Mouse (Mus musculus) thymus, postnatal 36 days (tissue): ENCODE results near the gene Rreb1.

Experiments
- DNase-seq, 2 experiments: peaks; one replicate each; pipeline ENCODE4 v3.0.0; 2022; ENCODE audit warnings: mixed read lengths in 2 of 2

Rreb1 gene

GRCm38 (mm10) chr13:37855221-37855757 is 77.1 kb downstream of the Rreb1 start:
- DNase-seq, result no peak

- DNase-seq, result no peak
These were observed 77.6 kb downstream of the Rreb1 start for GRCm38 (mm10) chr13:37855765-37856164.

DNA sequence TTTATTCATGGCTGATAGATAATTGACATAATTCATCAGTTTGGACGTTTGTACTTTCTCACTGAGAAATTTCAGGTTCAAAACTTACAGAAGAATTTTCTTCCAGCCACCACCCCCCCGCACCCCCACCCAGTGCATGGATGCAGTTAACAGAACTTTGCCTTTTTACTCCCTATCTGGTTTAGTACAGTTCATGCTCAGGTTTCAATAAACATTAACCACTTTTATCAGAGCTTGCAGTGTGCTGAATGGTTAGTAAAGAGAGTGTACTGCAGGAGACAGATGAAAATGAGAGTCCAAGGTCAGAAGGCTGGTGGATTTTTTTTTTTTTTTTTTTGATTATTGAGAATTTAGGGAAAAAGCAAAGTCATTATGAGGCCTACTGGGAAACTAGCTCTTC is 78.3 kb downstream of the Rreb1 start:
- no peak for DNase-seq

DNA sequence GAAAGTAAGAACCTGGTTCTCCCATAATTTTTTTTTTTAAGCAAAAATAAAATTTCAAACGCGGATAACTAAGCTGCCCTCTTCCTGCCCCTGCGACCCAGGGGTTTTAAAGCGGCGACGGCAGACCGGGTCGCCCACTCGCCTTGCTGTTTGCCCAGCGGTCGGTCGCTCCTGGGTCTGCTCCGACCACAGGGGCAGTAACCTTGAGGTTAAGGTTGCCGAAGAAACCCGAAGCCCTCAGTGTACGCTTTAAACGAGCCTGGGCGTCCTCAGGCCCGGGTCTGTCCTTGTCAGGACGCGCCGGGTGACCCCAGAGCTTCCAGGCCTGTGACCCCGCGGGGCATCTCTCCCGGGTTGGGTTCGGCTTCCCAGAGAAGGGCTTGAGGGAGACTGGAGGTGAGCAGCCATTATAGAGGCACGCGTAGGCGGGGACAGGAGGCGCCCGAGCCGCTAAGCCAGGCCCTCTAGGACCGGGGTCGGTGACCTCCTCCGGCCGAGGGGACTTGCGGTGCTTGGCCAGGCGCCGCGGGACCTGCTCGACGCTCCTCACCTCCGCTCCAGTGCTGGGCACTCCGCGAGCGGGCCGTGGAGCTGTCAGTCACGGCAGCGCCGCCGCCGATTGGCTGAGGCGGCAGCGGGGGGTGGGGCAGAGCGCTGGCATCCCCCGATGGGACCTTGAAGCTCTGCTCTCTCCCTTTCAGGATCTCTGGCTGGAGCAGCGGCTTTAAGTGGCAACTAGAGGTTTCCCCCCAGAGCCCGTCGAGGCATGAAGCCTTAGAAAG is 79.3 kb downstream of the Rreb1 start:
- peak; percentile 94 to 97 for DNase-seq

DNA sequence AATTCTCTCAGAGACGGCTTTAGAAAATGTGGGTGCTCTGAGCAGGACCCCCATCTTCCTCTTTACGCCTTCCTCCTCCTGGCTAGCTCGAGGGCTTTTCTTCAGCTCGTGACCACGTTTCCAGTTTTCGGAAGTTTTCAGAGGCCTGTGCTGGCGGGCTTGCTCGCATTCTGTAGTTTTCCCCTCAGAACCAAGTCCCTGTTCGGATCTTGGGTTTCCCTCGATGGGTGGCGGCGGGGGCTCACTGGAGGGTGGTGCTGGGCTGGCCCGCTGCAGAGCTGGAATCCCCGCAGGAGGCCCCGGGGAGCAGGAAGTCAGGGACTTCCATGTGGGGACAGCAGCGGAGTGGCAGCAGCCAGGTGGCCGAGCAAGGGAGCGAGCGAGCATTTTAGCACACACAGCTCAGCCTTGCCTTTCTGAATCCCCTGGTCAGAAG is 79.9 kb downstream of the Rreb1 start:
- peak in 1 of 2 experiments; percentile 73 for DNase-seq

DNA sequence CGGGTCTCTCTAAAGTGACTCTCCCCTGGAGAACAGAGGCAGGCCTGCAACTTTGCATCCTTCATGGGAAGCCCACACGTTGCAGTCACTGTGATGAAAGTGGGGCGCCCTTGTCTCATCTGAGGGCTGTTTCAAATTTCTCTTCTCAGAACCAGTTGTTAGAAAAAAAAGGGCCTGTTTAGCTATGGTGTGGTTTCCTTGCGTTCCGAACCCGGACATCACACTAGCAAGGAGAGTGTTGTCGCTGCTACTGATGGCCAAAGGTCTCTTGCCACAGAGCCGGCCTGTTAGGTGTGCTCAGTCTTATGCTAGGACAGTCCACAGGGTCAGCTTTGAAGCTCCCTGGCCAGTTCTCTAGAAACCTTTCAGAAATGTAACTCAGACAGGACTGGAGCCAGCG is 80.3 kb downstream of the Rreb1 start:
- DNase-seq, result no peak

- DNase-seq, result no peak
These were observed 81.6 kb downstream of the Rreb1 start for GRCm38 (mm10) chr13:37859782-37860181.

DNA sequence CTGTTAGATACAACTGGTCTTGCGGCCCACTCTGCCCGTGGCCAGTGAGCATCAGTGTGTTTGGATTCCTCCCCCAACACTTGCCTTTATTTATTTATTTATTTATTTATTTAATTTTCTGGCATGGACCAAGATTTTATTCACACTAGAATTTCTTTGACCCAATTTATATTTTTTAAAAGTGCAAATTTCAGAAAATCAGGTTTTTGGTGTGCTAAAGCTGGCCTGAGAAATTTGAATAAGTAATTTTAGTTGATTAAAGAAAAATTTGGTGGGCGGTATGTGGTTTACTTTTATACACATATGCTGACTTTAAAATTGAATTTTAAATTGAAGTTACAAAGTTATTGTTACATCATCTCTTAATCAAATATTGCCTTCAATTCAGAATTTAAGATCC is 82.0 kb downstream of the Rreb1 start:
- no peak for DNase-seq

GRCm38 (mm10) chr13:37860789-37861188 is 82.6 kb downstream of the Rreb1 start:
- DNase-seq, result no peak

GRCm38 (mm10) chr13:37862492-37862891 is 84.3 kb downstream of the Rreb1 start:
- DNase-seq, result no peak

GRCm38 (mm10) chr13:37863643-37864042 is 85.4 kb downstream of the Rreb1 start:
- no peak for DNase-seq

GRCm38 (mm10) chr13:37864697-37865096 is 86.5 kb downstream of the Rreb1 start:
- DNase-seq, result no peak

DNA sequence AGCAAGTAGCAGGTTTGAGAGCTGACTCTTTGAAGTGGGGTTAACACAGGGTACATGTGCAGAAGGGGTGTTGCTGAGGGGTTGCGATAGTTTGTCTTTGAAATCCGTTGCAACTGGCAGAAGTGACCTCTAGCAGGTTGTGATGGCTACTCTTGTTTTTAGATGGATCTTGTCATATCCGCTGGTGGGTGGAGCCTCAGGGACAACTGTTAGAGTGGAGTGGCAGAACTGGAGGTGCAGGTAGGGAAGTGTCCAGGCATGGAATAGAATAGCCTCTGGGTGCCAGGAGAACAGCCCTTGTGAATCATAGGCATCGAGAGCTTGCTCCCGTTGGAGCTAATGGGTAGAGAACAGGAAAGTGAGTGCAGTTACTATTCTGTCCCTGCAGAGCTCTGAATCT is 88.1 kb downstream of the Rreb1 start:
- no peak for DNase-seq

GRCm38 (mm10) chr13:37866846-37867245 is 88.6 kb downstream of the Rreb1 start:
- no peak for DNase-seq

GRCm38 (mm10) chr13:37870118-37870908 is 92.1 kb downstream of the Rreb1 start:
- DNase-seq, result peak in 1 of 2 experiments; percentile 32

GRCm38 (mm10) chr13:37872142-37872835 is 94.1 kb downstream of the Rreb1 start:
- DNase-seq, result no peak

GRCm38 (mm10) chr13:37873125-37873891 is 95.1 kb downstream of the Rreb1 start:
- peak; percentile 29 to 38 for DNase-seq

DNA sequence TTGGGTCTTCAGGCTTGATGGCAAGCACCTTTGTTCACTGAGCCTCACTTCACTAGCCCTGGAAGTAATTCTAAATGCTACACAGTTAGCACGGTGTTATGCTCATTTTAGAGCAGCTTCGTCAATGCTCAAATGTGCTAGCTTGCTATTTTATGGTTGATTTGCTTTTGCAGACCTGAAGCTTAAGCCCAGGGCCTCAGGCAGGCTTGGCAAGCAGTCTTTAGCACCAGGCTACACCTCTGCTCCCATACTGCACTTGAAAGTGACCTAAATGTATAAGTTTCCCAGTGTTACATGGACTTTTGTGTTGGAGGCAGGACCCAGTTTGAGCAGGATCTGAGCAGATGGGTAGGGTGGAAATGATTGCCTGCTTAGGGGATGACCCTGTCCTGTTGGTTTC is 97.7 kb downstream of the Rreb1 start:
- no peak for DNase-seq

- DNase-seq, result no peak
These were observed 98.2 kb downstream of the Rreb1 start for GRCm38 (mm10) chr13:37876366-37876765.

DNA sequence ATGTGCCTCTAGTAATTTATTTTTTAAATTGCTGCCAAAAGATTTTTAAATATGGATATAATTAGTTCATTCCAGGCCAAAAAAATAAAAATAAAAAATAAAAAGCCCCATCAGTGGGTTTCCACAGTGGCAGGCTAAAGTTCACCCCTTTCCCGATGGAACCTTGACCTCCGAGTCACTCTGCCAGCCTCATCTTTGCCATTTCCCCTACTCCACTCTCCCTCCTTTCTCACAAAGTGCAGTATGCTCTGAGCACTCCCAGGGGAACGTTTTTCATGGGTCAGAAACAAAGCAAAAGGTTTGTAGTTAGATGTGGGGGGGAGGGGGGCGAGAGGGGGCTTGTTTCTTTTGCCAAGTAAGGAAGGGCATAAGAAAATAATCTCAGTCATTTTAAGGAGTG is 98.6 kb downstream of the Rreb1 start:
- no peak for DNase-seq

- no peak for DNase-seq
These were observed 99.0 kb downstream of the Rreb1 start for GRCm38 (mm10) chr13:37877241-37877640.

DNA sequence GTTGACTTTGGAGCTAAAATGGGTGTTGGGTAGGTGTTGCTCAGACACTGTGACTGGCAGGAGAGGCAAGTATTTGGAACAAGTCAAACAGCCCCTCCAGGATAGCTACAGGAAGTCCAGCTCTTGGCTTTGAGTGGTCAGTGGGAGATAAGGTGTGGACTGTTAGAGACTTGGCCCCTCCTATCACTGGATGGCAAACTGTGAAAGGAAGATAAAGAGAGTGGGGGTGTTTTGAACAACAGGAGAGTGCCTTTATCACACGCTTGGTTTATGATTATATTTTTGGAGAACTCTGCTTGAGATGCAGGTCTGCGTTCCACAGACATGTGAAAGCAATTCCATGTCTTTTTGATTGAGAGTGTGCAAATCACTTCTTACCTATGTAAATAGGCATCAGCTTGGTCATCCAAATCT is 100.7 kb downstream of the Rreb1 start:
- DNase-seq, result no peak
